Comparison of ENCODE assay signal across 8 mouse cellular contexts in genomic region chr2:20722165-20722991, GRCm38 (mm10).
A peak's percentile ranks its signal among the peaks of the same experiment; 100 is the strongest.
DNase-seq lines count a peak whose midpoint lies in the region; ATAC-seq lines count a peak whose summit lies in the region.

No protein-coding gene starts in this region.

- peaks cover 2 to 14% of the 10 kb centered on the region in 2 experiments for H3K4me1 ChIP-seq in heart, embryonic 14.5 days (ENCODE audit: control insufficient read depth in 2 of 2, insufficient read depth in 2 of 2, low read length in 2 of 2)
- peaks cover 3% of the 10 kb centered on the region; the same call in 1 of the 2 replicates for H3K4me1 ChIP-seq in lung, embryonic 16.5 days (replicated peaks; ENCODE audit: control insufficient read depth, insufficient read depth, low read length)

- intact Hi-C loops in heart, postnatal 25 days (cut with DNase I): loop anchor here (10.0 kb wide), 1 partner anchor 242 kb away; the partner anchor contains the start of gene Arhgap21

- H3K9me3 ChIP-seq in heart, embryonic 14.5 days (ENCODE audit: control insufficient read depth, low read length): no peaks in the 10 kb centered on the region
- H3K9me3 ChIP-seq in lung, embryonic 16.5 days (ENCODE audit: control insufficient read depth, low read length): no peaks in the 10 kb centered on the region

- H3K4me2 ChIP-seq in heart, embryonic 14.5 days (ENCODE audit: low read length): peak overlapping the region; percentile 51
- H3K4me2 ChIP-seq in lung, embryonic 16.5 days (ENCODE audit: low read depth, low read length): peak overlapping the region; percentile 55

- H3K9ac ChIP-seq in heart, embryonic 14.5 days (ENCODE audit: low read length): peak overlapping the region; percentile 32
- H3K9ac ChIP-seq in lung, embryonic 16.5 days (ENCODE audit: low read length): peak overlapping the region; percentile 48

- WGBS in heart, embryonic 14.5 days: 33% methylated on average over 15 of the region's 15 CpGs
- 15% methylated on average over 15 of the region's 15 CpGs for WGBS in lung, embryonic 16.5 days

- peak; percentile 89 for DNase-seq in heart, adult 11 months
- no peak for DNase-seq in heart, postnatal 25 days (ENCODE audit: low spot score)
- peak; percentile 53 for DNase-seq in embryo, embryonic 11 days
- DNase-seq in yolk sac, embryonic 10.5 days (ENCODE audit: low spot score): peak; percentile 25
- no peak for DNase-seq in layer of hippocampus, adult 11-12 months (ENCODE audit: low spot score)

- H3K27ac ChIP-seq in heart, embryonic 14.5 days (replicated peaks in 1 of 2; ENCODE audit: control insufficient read depth in 1 of 2, insufficient read depth in 1 of 2, low read depth in 2 of 2, low read length in 2 of 2): peak overlapping the region in 1 of 2 experiments; percentile 44; a peak in 1 of 4 replicates
- H3K27ac ChIP-seq in lung, embryonic 16.5 days (ENCODE audit: low read length): peak overlapping the region; percentile 43; the same call in 1 of the 2 replicates

- no peaks in the 10 kb centered on the region for H3K27me3 ChIP-seq in heart, embryonic 14.5 days (ENCODE audit: control insufficient read depth, insufficient read depth, low read length)
- no peaks in the 10 kb centered on the region for H3K27me3 ChIP-seq in lung, embryonic 16.5 days (ENCODE audit: control insufficient read depth, insufficient read depth, low read depth, low read length)

- no peaks in the 10 kb centered on the region for H3K36me3 ChIP-seq in heart, embryonic 14.5 days (ENCODE audit: control insufficient read depth, insufficient read depth, low read length)
- no peaks in the 10 kb centered on the region for H3K36me3 ChIP-seq in lung, embryonic 16.5 days (ENCODE audit: control insufficient read depth, insufficient read depth, low read length)

- peak overlapping the region in 1 of 2 experiments; percentile 14; a peak in 3 of 4 replicates for H3K4me3 ChIP-seq in heart, embryonic 14.5 days (ENCODE audit: control insufficient read depth in 1 of 2, insufficient read depth in 1 of 2, low read depth in 1 of 2, low read length in 2 of 2)
- H3K4me3 ChIP-seq in lung, embryonic 16.5 days (ENCODE audit: low read length): peak overlapping the region; percentile 38

- no peak for ATAC-seq in heart, embryonic 14.5 days (ENCODE audit: insufficient number of reproducible peaks, insufficient read depth, low FRiP score, low read depth)
- ATAC-seq in lung, embryonic 16.5 days (ENCODE audit: low read depth): peak; percentile 80
- no peak for ATAC-seq in megakaryocyte-erythroid progenitor cell, adult 5-6 weeks (replicated peaks; ENCODE audit: low FRiP score, low TSS enrichment, poor library complexity, severe bottlenecking)

Comparison
In these comparisons a context has a peak if more than half of its experiments do, and no peak if none do; other contexts are left out.
1. DNase-seq: peak in heart, adult 11 months (single experiment), embryo, embryonic 11 days (single experiment) and yolk sac, embryonic 10.5 days (single experiment); none in heart, postnatal 25 days (single experiment) and layer of hippocampus, adult 11-12 months (single experiment).